Mouse (Mus musculus) heart, adult 8-10 months (tissue): ENCODE results near the gene Rps6ka2. TPM values are rescaled to one million over a fixed set of nuclear protein-coding genes. Genes with fewer than 3 reads are reported as not detected.
A peak's percentile ranks its signal among the peaks of the same experiment; 100 is the strongest.
"Not testable (repeated sequence)": the region's sequence is repeated elsewhere in the genome, so short reads cannot be mapped to it uniquely, and the experiment has no call there.

Experiments used
- DNase-seq: peaks from one replicate; pipeline ENCODE4 v3.0.0; 2022; ENCODE audit warnings: low spot score
- total RNA-seq, 4 experiments: library from RNA; stranded (reverse); gene quantifications; 2 replicates each; pipeline ENCODE4 v1.2.4; 2022

Gene Rps6ka2
- total RNA-seq, 4 experiments from 2014 or later = 44.5 to 56.3 (median 52.4) TPM

GRCm38 (mm10) chr17:7269151-7269806, 99.4 kb downstream of the Rps6ka2 start:
- DNase-seq = peak; percentile 21

DNA sequence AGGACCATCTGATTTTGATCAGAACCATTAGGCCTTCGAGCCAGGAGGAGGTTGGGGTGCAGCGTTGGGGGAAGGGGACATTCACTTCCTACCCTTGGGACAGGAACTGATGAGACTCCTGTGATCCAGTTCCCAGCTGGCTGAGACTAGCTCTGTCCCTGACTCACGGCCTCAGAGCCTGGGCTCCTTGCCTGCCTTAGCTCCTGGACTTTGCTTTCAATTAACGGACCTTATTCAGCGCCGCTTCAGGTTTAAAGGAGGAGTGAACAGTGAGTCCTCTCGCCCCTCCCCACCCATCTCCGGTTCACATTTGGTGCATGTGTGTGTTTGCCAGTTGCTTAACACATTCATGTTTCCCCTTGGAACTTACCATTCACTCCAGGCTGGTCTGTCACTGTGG, 100.6 kb downstream of the Rps6ka2 start:
- DNase-seq = peak; percentile 12

- no peak for DNase-seq
These were observed 101.7 kb downstream of the Rps6ka2 start for GRCm38 (mm10) chr17:7271522-7272134.

GRCm38 (mm10) chr17:7273054-7273453, 103.1 kb downstream of the Rps6ka2 start:
- DNase-seq = peak; percentile 76

GRCm38 (mm10) chr17:7273785-7274184, 103.9 kb downstream of the Rps6ka2 start:
- DNase-seq = peak; percentile 11

- no peak for DNase-seq
These were observed 108.9 kb downstream of the Rps6ka2 start for GRCm38 (mm10) chr17:7278702-7279242.

DNA sequence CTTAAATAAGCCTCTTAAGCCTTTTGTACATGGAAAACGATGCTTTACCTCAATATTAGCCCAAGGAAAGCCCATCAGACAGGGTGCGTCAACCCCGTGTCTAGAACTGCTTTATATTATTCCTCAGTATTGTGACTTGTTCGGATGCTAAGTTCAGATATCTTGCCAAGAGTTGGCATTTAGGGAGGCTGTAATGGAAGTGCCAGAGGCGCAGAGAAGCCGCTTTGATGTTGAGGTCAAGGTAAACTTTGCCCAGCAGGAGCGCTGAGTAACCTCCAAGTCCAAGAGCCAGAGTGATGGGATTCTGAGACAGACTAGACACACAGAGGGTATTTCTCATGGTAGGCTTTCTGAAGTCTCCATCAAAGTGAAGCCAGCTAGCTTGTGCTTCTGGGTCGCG, 109.3 kb downstream of the Rps6ka2 start:
- DNase-seq = no peak

DNA sequence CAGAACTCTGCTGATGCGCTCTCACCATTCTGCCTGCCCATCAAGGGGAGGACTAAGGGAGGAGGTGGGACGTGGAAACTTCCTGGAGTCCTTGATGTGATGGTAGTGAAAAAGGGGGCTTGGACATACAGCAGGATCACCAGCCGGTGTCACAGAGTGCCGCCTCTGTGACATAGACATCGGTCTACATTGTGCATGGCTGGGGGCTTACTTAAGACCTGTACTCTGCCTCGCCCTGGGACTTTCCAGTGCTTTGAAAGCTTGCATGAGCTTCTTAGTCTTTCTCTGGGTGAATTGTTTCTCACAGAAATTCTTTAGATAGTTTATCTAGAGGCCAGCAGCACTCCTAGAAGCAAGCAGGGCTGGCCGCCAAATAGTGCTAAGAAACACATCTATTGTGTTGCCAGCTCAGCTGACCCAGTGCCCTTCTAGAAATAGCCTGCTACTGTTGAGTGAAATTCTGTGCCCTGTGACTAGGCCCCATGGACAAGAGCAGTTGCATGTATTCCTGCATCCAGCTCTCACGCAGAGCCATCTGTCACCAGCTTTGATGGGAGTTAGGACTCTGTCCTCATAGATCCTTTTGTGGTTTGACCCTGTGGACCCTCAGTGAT, 114.5 kb downstream of the Rps6ka2 start:
- DNase-seq = peak; percentile 51

DNA sequence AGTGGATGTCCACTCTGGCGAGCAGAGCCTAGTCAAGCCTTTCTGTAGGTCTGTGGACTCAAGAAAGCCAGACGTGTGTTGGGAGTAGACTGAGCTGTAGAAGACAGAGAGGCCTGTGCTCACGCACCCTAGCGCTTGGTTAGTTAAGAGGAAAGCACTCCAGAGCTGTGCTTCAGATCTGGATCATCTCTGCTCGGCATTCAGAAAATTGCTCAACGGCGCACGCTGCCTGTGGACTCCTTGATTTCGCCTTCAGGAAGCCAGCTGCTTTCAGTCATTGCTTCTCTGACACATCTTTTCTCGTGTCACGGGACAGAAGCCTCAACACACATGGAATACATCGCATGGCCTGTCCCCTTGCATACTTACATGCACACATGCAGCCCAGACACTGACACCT, 115.4 kb downstream of the Rps6ka2 start:
- DNase-seq = no peak

- no peak for DNase-seq
These were observed 116.6 kb downstream of the Rps6ka2 start for GRCm38 (mm10) chr17:7286422-7287050.

- no peak for DNase-seq
These were observed 122.2 kb downstream of the Rps6ka2 start for GRCm38 (mm10) chr17:7292012-7292684.

GRCm38 (mm10) chr17:7306278-7307196, 136.6 kb downstream of the Rps6ka2 start:
- DNase-seq = peak; percentile 25

GRCm38 (mm10) chr17:7315693-7316382, 145.9 kb downstream of the Rps6ka2 start:
- peak; percentile 19 for DNase-seq

- DNase-seq = not testable (repeated sequence)
These were observed 149.9 kb downstream of the Rps6ka2 start for GRCm38 (mm10) chr17:7319789-7320188.

- DNase-seq = not testable (repeated sequence)
These were observed 154.4 kb downstream of the Rps6ka2 start, which contains the start of gene Tcp10a for GRCm38 (mm10) chr17:7324346-7324745. Tcp10a (plus strand) TSS chr17:7324646.

GRCm38 (mm10) chr17:7326415-7326814, 156.5 kb downstream of the Rps6ka2 start:
- DNase-seq = not testable (repeated sequence)

DNA sequence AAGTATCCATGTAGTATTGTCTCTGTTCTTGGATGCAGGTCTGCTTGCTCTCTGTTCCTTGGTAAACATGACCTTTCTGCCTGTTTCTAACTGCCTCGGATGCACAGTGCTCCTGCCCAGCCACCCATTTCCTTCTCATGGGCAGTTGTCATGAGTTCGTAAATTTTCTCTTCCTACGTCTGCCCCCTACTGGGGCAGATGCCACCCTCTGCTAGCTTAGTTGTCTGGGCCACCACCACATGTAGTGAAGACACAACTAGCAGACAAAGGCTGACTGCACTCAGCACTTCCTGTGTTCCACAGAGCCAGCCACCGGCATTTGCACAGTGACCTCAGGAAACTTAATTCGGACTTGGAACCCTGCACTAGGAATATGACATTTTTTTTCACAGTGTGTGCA, 162.8 kb downstream of the Rps6ka2 start:
- not testable (repeated sequence) for DNase-seq

- DNase-seq = not testable (repeated sequence)
These were observed 167.5 kb downstream of the Rps6ka2 start for GRCm38 (mm10) chr17:7337381-7337780.

DNA sequence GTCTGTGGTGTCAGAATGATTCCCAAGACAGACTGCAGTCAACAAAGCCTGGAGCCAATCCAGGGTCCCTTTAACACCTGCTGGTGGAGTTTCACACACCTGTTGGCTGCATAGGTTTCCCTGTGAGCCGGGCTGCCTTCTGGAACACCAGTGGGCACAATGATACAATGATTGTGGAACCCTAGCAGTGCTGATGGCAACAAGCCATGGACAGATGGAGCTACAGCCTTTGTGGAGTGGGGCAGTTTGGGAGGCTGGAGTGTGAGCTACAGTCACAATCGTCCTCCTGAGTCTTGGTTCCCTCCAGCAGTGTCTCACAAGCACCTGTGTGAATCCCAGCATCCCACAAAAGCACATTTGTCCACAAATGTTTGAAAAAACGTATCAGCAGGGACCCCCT, 178.8 kb downstream of the Rps6ka2 start:
- not testable (repeated sequence) for DNase-seq

DNA sequence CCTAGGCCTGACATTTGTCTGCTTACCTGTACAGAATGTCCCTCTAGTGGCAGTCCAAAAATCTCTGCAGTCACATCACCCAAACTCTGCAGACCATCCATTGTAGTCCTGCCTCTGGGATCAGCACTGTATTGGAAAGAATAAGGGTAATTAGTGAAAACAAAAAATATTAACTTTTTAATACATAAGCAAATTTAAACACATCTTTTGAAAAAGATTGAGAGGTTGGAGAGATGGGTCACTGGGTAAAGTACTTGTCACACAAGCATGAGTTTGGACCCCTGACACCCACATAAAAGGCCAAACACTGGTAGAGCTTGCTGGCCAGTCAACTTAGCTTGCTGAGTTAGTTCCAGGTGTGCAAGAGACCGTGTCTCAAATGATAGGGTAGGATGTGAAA, 182.7 kb downstream of the Rps6ka2 start, which contains the start of gene Ttll2:
Gene Ttll2 (minus strand): TSS at position 101 of the 400 bp plus-strand sequence.
- not testable (repeated sequence) for DNase-seq
